Mouse (Mus musculus): ENCODE measurements around the gene Hoxd13. TPM values are rescaled to one million over a fixed set of nuclear protein-coding genes. Genes with fewer than 3 reads are reported as not detected.

The Hoxd13 gene
- polyA plus RNA-seq, 1 experiment from 2014 or later: not detected

Small RNA genes lying within 50 kb of the gene (microRNA-seq; reads per million reads assigned to microRNA genes)
- not detected for gene Gm44463

Other genes with a start within 250 kb of the Hoxd13 start
- gene Lnpk, start 88.9 kb upstream of the Hoxd13 start, polyA plus RNA-seq (2016; fragmentation: Nextera tagmentation; extraction: Ambion mirVana): 59.7 and 60.8 TPM in 2 replicates
- 1.2 and 1.4 TPM in 2 replicates for gene Evx2, start 8.8 kb upstream of the Hoxd13 start, polyA plus RNA-seq (2016; fragmentation: Nextera tagmentation; extraction: Ambion mirVana)
- not detected in 2 replicates for gene Hoxd12, start 6.7 kb downstream of the Hoxd13 start, polyA plus RNA-seq (2016; fragmentation: Nextera tagmentation; extraction: Ambion mirVana)
- gene Hoxd11, start 11.2 kb downstream of the Hoxd13 start, polyA plus RNA-seq (2016; fragmentation: Nextera tagmentation; extraction: Ambion mirVana): not detected in 2 replicates
- gene Hoxd10, start 23.6 kb downstream of the Hoxd13 start, polyA plus RNA-seq (2016; fragmentation: Nextera tagmentation; extraction: Ambion mirVana): not detected in 2 replicates
- not detected in 2 replicates for gene Hoxd9, start 29.4 kb downstream of the Hoxd13 start, polyA plus RNA-seq (2016; fragmentation: Nextera tagmentation; extraction: Ambion mirVana)
- 0.08 and 0.15 TPM in 2 replicates for gene Hoxd8, start 36.3 kb downstream of the Hoxd13 start, polyA plus RNA-seq (2016; fragmentation: Nextera tagmentation; extraction: Ambion mirVana)
- gene Hoxd3, start 43.6 kb downstream of the Hoxd13 start, polyA plus RNA-seq (2016; fragmentation: Nextera tagmentation; extraction: Ambion mirVana): not detected in 2 replicates
- not detected in 2 replicates for gene Hoxd4, start 43.6 kb downstream of the Hoxd13 start, polyA plus RNA-seq (2016; fragmentation: Nextera tagmentation; extraction: Ambion mirVana)
- not detected in 2 replicates for gene Gm28230, start 58.4 kb downstream of the Hoxd13 start, polyA plus RNA-seq (2016; fragmentation: Nextera tagmentation; extraction: Ambion mirVana)
- 0.31 and 0.40 TPM in 2 replicates for gene Hoxd1, start 94.7 kb downstream of the Hoxd13 start, polyA plus RNA-seq (2016; fragmentation: Nextera tagmentation; extraction: Ambion mirVana)
- gene Mtx2, start 157.5 kb downstream of the Hoxd13 start, polyA plus RNA-seq (2016; fragmentation: Nextera tagmentation; extraction: Ambion mirVana): 110 and 118 TPM in 2 replicates

All from midbrain, embryonic 12.5 days (tissue).